Mouse (Mus musculus): ENCODE data around the gene Pik3cd. TPM values are rescaled to one million over a fixed set of nuclear protein-coding genes. Genes with fewer than 3 reads are reported as not detected.

The Pik3cd gene
- polyA plus RNA-seq, 1 experiment from 2014 or later: 8.8 TPM

GRCm38 (mm10) chr4:149730827-149731226 lies 28.5 kb upstream of the Pik3cd start:
- H3K9ac ChIP-seq (ENCODE audit: low read depth, low read length): no peak overlapping the region
- H3K9me3 ChIP-seq (replicated peaks; ENCODE audit: control insufficient read depth, low read length): no peaks in the 10 kb centered on the region
- H3K4me2 ChIP-seq (ENCODE audit: low read depth, low read length): no peak overlapping the region
- H3K36me3 ChIP-seq (ENCODE audit: control insufficient read depth, insufficient read depth): peaks cover 3% of the 10 kb centered on the region; the same call in 1 of the 2 replicates
- ATAC-seq (ENCODE audit: low read depth): peak; percentile 12; the same call in 1 of the 2 replicates
- H3K4me1 ChIP-seq (ENCODE audit: control insufficient read depth, low read depth, low read length): peaks cover 15% of the 10 kb centered on the region
- 29% methylated on average over 7 of the region's 7 CpGs for WGBS (ENCODE audit: insufficient replicate concordance)
- H3K27ac ChIP-seq (ENCODE audit: low read length): no peak overlapping the region
- H3K27me3 ChIP-seq (ENCODE audit: control insufficient read depth, insufficient read depth, low read depth, low read length): no peaks in the 10 kb centered on the region
- no peak overlapping the region for H3K4me3 ChIP-seq (ENCODE audit: low read depth, low read length)

- no peak overlapping the region for H3K9ac ChIP-seq (ENCODE audit: low read depth, low read length)
- H3K4me2 ChIP-seq (ENCODE audit: low read depth, low read length): no peak overlapping the region
- peaks cover 14% of the 10 kb centered on the region for H3K4me1 ChIP-seq (ENCODE audit: control insufficient read depth, low read depth, low read length)
- H3K4me3 ChIP-seq (ENCODE audit: low read depth, low read length): no peak overlapping the region
- ATAC-seq (ENCODE audit: low read depth): no peak
- H3K9me3 ChIP-seq (replicated peaks; ENCODE audit: control insufficient read depth, low read length): no peaks in the 10 kb centered on the region
- no peaks in the 10 kb centered on the region for H3K27me3 ChIP-seq (ENCODE audit: control insufficient read depth, insufficient read depth, low read depth, low read length)
- WGBS (ENCODE audit: insufficient replicate concordance): 54% methylated on average over 8 of the region's 8 CpGs
- H3K27ac ChIP-seq (ENCODE audit: low read length): no peak overlapping the region
- peaks cover 3% of the 10 kb centered on the region; the same call in 1 of the 2 replicates for H3K36me3 ChIP-seq (ENCODE audit: control insufficient read depth, insufficient read depth)
Measured at GRCm38 (mm10) chr4:149728810-149729209, 26.4 kb upstream of the Pik3cd start.

- Histone ChIP-seq H3K4me3 (ENCODE audit: low read depth, low read length) (no peak overlapping the region), H3K9ac (ENCODE audit: low read depth, low read length) (no peak overlapping the region), H3K9me3 (replicated peaks; ENCODE audit: control insufficient read depth, low read length) (no peaks in the 10 kb centered on the region), H3K27ac (ENCODE audit: low read length) (no peak overlapping the region), H3K4me2 (ENCODE audit: low read depth, low read length) (no peak overlapping the region), H3K27me3 (ENCODE audit: control insufficient read depth, insufficient read depth, low read depth, low read length) (no peaks in the 10 kb centered on the region), H3K36me3 (ENCODE audit: control insufficient read depth, insufficient read depth) (peaks cover 3% of the 10 kb centered on the region; the same call in 1 of the 2 replicates), H3K4me1 (ENCODE audit: control insufficient read depth, low read depth, low read length) (peaks cover 3% of the 10 kb centered on the region)
- ATAC-seq (ENCODE audit: low read depth): no peak
- 93% methylated on average over 5 of the region's 5 CpGs for WGBS (ENCODE audit: insufficient replicate concordance)
Measured at GRCm38 (mm10) chr4:149727636-149728035, 25.3 kb upstream of the Pik3cd start.

- peaks cover 3% of the 10 kb centered on the region; the same call in 1 of the 2 replicates for H3K36me3 ChIP-seq (ENCODE audit: control insufficient read depth, insufficient read depth)
- 42% methylated on average over 15 of the region's 15 CpGs for WGBS (ENCODE audit: insufficient replicate concordance)
- no peaks in the 10 kb centered on the region; the same call in 1 of the 2 replicates for H3K4me1 ChIP-seq (ENCODE audit: control insufficient read depth, low read depth, low read length)
- no peak overlapping the region for H3K4me2 ChIP-seq (ENCODE audit: low read depth, low read length)
- no peaks in the 10 kb centered on the region for H3K27me3 ChIP-seq (ENCODE audit: control insufficient read depth, insufficient read depth, low read depth, low read length)
- H3K9ac ChIP-seq (ENCODE audit: low read depth, low read length): no peak overlapping the region
- H3K27ac ChIP-seq (ENCODE audit: low read length): no peak overlapping the region
- H3K4me3 ChIP-seq (ENCODE audit: low read depth, low read length): no peak overlapping the region
- no peaks in the 10 kb centered on the region for H3K9me3 ChIP-seq (replicated peaks; ENCODE audit: control insufficient read depth, low read length)
- ATAC-seq (ENCODE audit: low read depth): no peak
Measured at GRCm38 (mm10) chr4:149725661-149726350, 23.4 kb upstream of the Pik3cd start.

- Histone ChIP-seq H3K9me3 (replicated peaks; ENCODE audit: control insufficient read depth, low read length) (no peaks in the 10 kb centered on the region), H3K27me3 (ENCODE audit: control insufficient read depth, insufficient read depth, low read depth, low read length) (no peaks in the 10 kb centered on the region), H3K36me3 (ENCODE audit: control insufficient read depth, insufficient read depth) (peaks cover 6% of the 10 kb centered on the region; the same call in 1 of the 2 replicates), H3K9ac (ENCODE audit: low read depth, low read length) (no peak overlapping the region), H3K4me3 (ENCODE audit: low read depth, low read length) (no peak overlapping the region), H3K4me1 (ENCODE audit: control insufficient read depth, low read depth, low read length) (no peaks in the 10 kb centered on the region), H3K4me2 (ENCODE audit: low read depth, low read length) (no peak overlapping the region), H3K27ac (ENCODE audit: low read length) (no peak overlapping the region)
- 83% methylated on average over 17 of the region's 17 CpGs for WGBS (ENCODE audit: insufficient replicate concordance)
- ATAC-seq (ENCODE audit: low read depth): no peak
Measured at GRCm38 (mm10) chr4:149724916-149725470, 22.6 kb upstream of the Pik3cd start.

- H3K4me3 ChIP-seq (ENCODE audit: low read depth, low read length): no peak overlapping the region
- peak; percentile 9; the same call in 1 of the 2 replicates for ATAC-seq (ENCODE audit: low read depth)
- no peaks in the 10 kb centered on the region for H3K9me3 ChIP-seq (replicated peaks; ENCODE audit: control insufficient read depth, low read length)
- 73% methylated on average over 17 of the region's 17 CpGs for WGBS (ENCODE audit: insufficient replicate concordance)
- H3K27ac ChIP-seq (ENCODE audit: low read length): no peak overlapping the region
- no peaks in the 10 kb centered on the region for H3K27me3 ChIP-seq (ENCODE audit: control insufficient read depth, insufficient read depth, low read depth, low read length)
- H3K4me2 ChIP-seq (ENCODE audit: low read depth, low read length): no peak overlapping the region
- H3K36me3 ChIP-seq (ENCODE audit: control insufficient read depth, insufficient read depth): peaks cover 6% of the 10 kb centered on the region; the same call in 1 of the 2 replicates
- H3K9ac ChIP-seq (ENCODE audit: low read depth, low read length): no peak overlapping the region
- no peaks in the 10 kb centered on the region for H3K4me1 ChIP-seq (ENCODE audit: control insufficient read depth, low read depth, low read length)
Measured at GRCm38 (mm10) chr4:149723855-149724731, 21.7 kb upstream of the Pik3cd start.

GRCm38 (mm10) chr4:149723021-149723390 lies 20.6 kb upstream of the Pik3cd start:
- H3K36me3 ChIP-seq (ENCODE audit: control insufficient read depth, insufficient read depth): peaks cover 2% of the 10 kb centered on the region; the same call in 1 of the 2 replicates
- 79% methylated on average over 12 of the region's 12 CpGs for WGBS (ENCODE audit: insufficient replicate concordance)
- no peak overlapping the region for H3K9ac ChIP-seq (ENCODE audit: low read depth, low read length)

GRCm38 (mm10) chr4:149722104-149723020 lies 20.0 kb upstream of the Pik3cd start:
- Histone ChIP-seq H3K27ac (ENCODE audit: low read length) (no peak overlapping the region), H3K4me2 (ENCODE audit: low read depth, low read length) (no peak overlapping the region), H3K36me3 (ENCODE audit: control insufficient read depth, insufficient read depth) (peaks cover 2% of the 10 kb centered on the region; the same call in 1 of the 2 replicates), H3K9me3 (replicated peaks; ENCODE audit: control insufficient read depth, low read length) (no peaks in the 10 kb centered on the region), H3K4me1 (ENCODE audit: control insufficient read depth, low read depth, low read length) (no peaks in the 10 kb centered on the region), H3K27me3 (ENCODE audit: control insufficient read depth, insufficient read depth, low read depth, low read length) (no peaks in the 10 kb centered on the region), H3K9ac (ENCODE audit: low read depth, low read length) (no peak overlapping the region), H3K4me3 (ENCODE audit: low read depth, low read length) (no peak overlapping the region)
- WGBS (ENCODE audit: insufficient replicate concordance): 84% methylated on average over 24 of the region's 24 CpGs
- no peak for ATAC-seq (ENCODE audit: low read depth)

More at GRCm38 (mm10) chr4:149723021-149723390, 20.6 kb upstream of the Pik3cd start:
- no peak overlapping the region for H3K4me2 ChIP-seq (ENCODE audit: low read depth, low read length)
- no peaks in the 10 kb centered on the region for H3K4me1 ChIP-seq (ENCODE audit: control insufficient read depth, low read depth, low read length)
- no peak overlapping the region for H3K4me3 ChIP-seq (ENCODE audit: low read depth, low read length)
- H3K27me3 ChIP-seq (ENCODE audit: control insufficient read depth, insufficient read depth, low read depth, low read length): no peaks in the 10 kb centered on the region
- no peak overlapping the region for H3K27ac ChIP-seq (ENCODE audit: low read length)
- no peaks in the 10 kb centered on the region for H3K9me3 ChIP-seq (replicated peaks; ENCODE audit: control insufficient read depth, low read length)
- ATAC-seq (ENCODE audit: low read depth): no peak
